Mouse (Mus musculus): ENCODE results near the gene Brwd1.
"Not testable (repeated sequence)": the region's sequence is repeated elsewhere in the genome, so short reads cannot be mapped to it uniquely, and the experiment has no call there.

The Brwd1 gene

DNA sequence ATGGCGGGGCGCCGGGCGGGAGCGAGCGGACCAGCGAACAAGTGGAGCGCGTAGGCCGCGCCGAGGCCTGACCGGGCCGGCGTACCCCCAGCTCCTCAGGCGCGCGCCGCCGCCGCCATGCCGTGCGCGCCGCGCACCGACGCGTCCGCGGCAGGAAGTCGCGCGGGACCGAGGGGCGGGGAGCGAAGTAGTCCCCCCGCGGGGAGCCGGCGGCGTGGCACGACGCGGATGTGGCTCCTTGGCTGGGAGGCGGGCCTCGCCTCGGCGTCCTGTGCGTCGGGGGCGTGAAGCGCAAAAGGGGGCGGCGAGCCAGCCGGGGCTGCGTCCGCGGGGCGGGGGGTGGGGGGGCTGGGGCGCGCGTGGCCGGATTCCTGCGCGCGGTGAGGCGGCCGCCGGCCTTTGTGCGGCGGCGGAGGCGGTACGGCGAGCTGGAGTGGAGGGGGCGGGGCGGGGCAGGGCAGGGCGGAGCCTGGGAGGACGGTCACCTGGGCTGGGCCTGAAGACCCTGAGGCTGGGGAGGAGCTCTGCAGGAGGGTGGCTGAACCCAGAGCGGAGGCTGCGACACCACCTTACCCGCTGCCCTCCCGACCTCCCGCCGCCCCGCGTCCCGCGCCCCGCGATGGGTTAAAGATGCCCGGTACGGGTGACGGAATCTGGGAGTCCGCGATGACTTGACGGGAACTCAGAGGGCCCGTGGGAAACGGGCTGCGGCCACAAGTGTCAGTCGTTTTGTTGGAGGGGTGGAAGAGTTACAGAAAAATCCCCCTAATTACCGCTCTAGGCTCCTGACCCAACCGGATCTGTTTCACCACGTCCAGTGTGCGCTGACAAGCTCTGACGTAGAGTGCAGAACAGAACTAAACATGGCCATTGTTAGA is at the start of gene Brwd1:
Gene Brwd1 (minus strand): TSS at position 226 of the 878 bp plus-strand sequence.
- DNase-seq (ENCODE audit: low read depth), result peak; percentile 54

GRCm38 (mm10) chr16:96128466-96128865 is 46.1 kb upstream of the Brwd1 start:
- DNase-seq (ENCODE audit: low read depth), result no peak

GRCm38 (mm10) chr16:96127657-96128344 is 45.5 kb upstream of the Brwd1 start, which contains the start of gene Hmgn1:
Gene Hmgn1 (minus strand): TSS chr16:96127729.
- peak; percentile 87 for DNase-seq (ENCODE audit: low read depth)

DNA sequence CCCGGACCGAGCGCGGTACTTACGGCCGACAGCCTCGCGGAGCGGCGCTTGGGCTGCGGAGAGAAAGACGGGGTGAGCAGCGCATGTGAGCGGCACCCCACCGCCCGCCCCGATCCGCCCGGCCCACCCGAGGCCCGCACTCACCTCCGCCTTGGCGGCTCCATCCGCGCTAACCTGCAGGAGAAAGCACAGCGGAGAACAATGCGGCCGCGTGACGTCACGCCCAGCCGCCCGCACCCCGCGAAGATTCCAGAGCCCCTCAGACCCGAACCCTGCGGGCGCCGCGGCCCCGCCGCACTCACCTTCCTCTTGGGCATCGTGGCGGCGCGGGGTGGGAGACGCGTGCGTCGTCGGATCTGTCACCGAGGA is 44.9 kb upstream of the Brwd1 start:
- DNase-seq (ENCODE audit: low read depth), result no peak

- no peak for DNase-seq (ENCODE audit: low read depth)
Measured at GRCm38 (mm10) chr16:96126684-96127171, 44.4 kb upstream of the Brwd1 start.

DNA sequence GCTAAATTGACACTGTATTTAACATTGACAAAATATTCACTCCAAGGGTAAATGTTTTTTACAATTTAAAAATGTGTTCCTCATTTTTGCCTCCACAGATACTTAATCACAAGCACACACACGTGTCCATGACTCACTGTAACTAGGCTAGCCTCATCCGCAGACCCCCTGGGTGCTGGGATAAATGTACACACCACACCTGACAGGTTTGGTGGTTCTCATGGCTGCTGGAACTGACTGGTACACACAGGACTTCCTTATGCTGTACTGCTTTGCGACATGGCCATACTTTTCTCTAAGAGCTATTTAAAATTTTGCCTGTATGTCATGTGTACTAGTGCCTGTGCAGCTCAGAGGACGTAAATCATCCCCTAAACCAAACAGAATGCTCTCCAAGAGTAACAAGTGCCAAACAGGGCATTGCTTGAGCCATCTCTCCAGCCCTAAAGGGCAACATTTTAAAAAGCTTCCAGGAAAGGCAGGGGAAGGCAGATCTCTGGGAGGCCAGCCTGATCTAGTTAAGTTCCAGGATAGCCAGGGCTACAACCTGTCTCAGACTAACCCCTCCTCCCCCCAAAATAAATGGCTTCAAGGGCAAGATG is 37.8 kb upstream of the Brwd1 start:
- DNase-seq (ENCODE audit: low read depth), result no peak

DNA sequence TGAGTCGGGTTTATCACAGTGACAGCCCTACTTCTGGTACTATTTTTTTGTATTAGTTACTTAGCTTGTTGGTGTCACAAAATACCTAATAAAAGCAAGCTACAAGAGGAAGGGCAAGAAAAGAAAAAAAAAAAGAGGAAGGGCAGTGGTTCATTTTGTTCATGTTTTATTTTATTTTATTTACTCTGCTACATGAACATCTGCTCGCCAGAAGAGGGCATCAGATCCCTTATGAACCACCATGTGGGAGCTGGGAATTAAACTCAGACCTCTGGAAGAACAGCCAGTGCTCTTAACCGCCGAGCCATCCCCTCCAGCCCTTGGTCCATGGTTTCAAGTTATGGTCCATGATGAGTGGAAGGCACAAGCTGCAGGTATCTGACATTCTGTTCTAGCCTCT is 32.4 kb upstream of the Brwd1 start:
- no peak for DNase-seq (ENCODE audit: low read depth)

DNA sequence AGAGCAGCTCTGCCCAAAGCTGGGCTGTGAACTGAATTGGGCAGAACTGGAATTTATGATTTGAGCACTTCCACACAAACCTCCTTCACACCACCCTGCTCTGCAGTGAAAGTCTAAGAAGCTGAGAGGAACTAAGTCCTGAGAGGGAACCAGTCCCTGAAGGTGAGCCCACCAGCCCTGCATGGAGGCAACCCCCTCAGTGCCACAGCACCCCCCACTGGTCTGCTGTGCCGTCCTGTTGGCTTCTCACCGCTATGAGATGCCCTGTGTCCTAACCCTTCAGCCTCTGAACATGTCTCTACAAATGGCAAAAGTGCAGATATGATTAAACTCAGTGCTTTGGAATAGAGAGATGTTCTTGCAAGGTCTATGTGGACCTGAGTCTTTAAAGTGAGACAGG is 30.4 kb upstream of the Brwd1 start:
- DNase-seq (ENCODE audit: low read depth), result no peak

DNA sequence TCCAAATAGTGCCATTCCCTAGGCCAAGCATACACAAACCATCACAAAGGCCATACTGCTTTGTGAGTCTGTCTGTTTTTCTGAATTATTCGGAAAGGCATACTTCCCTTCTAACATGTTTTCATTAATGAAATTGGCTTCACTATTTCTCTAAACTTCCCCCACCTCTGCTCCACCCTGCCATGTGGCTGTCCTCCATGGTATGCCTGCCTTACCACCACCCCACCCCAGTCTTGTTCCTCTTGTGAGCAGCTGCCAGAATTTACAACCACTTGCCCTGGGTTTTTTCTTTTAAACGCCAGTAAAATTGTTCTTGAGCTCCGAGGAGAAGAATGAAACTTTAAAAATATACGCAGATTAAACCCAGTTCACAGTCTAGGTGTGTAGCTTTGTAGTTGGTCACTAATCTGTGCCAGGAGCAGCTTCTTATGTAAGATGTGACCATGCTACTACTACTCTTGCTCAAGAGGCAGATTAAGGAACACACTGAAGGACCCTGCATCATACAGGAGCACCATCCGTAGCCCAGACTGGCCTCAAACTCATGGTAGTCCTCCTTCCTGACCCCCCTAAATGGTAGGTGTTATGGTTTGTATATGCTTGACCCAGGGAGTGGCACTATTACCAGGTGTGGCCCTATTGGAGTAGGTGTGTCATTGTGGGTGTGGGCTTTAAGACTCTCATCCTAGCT is 28.5 kb upstream of the Brwd1 start:
- DNase-seq (ENCODE audit: low read depth), result no peak

DNA sequence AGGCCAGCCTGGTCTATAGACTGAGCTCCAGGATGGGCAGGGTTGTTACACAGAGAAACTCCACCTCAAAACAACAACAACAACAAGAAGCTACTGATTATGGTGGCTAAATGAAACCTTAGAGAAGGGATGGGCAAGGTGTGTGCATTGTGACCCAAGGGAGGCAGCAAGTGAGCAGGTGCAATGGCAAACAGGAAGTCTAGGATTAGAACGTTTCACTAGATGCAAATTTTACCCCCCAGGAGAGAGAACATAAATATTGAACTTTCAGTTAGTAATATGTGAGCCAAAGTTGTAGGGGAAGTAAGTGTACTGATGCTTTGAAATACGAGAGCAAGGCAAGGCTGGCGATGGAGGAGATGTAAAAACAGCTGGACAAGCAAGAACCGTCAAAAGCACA is 27.3 kb upstream of the Brwd1 start:
- DNase-seq (ENCODE audit: low read depth), result no peak

GRCm38 (mm10) chr16:96103036-96103435 is 20.7 kb upstream of the Brwd1 start:
- no peak for DNase-seq (ENCODE audit: low read depth)

DNA sequence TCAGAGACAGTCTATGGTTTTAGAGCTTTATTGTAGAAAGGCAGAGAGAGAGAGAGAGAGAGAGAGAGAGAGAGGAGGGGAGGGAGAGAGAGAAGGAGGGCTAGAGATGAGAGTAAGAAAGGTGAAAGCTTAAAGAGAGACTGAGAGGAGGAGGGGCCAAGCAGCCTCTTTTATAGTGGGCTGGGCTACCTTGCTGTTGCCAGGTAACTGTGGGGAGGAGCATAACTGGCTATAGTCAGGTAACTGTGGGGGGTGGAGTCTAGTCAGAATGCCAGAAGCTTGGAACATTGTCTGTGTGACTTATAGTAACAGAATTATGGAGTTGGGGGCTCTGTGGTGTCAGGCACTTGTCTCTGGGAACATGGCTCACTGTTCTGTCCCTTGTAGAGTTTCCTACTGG is 15.5 kb upstream of the Brwd1 start:
- DNase-seq (ENCODE audit: low read depth), result not testable (repeated sequence)

GRCm38 (mm10) chr16:96095966-96096365 is 13.6 kb upstream of the Brwd1 start:
- no peak for DNase-seq (ENCODE audit: low read depth)

- peak; percentile 70 for DNase-seq (ENCODE audit: low read depth)
Measured at GRCm38 (mm10) chr16:96091515-96092504, 9.5 kb upstream of the Brwd1 start.

- no peak for DNase-seq (ENCODE audit: low read depth)
Measured at GRCm38 (mm10) chr16:96088120-96088519, 5.8 kb upstream of the Brwd1 start.

GRCm38 (mm10) chr16:96087436-96087835 is 5.1 kb upstream of the Brwd1 start:
- DNase-seq (ENCODE audit: low read depth), result no peak

GRCm38 (mm10) chr16:96087001-96087400 is 4.7 kb upstream of the Brwd1 start:
- no peak for DNase-seq (ENCODE audit: low read depth)

- DNase-seq (ENCODE audit: low read depth), result no peak
Measured at GRCm38 (mm10) chr16:96085597-96085996, 3.3 kb upstream of the Brwd1 start.

DNA sequence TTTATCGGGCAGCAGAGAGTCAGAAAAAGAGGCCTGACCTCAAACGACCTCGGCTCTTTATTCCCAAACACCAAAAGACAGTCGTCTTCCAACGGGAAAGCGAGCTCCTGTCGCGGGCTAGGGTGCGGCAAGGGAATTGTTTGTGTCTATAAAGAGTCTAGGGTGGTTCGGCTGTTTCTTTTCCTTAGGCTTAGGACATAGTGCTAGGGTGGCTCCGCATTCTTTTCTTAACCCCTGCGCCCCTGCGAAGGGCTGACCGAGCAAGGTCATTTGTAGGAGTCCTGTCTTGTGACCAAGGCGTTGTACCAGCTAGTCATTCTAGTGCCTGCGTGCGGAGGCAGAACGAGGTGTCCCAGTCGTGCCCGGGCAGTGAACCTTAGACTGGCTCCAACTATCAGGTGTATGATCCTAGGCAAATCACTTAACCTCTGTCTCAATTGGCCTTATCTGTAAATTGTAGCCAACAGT is 887 bp upstream of the Brwd1 start:
- DNase-seq (ENCODE audit: low read depth), result no peak

DNA sequence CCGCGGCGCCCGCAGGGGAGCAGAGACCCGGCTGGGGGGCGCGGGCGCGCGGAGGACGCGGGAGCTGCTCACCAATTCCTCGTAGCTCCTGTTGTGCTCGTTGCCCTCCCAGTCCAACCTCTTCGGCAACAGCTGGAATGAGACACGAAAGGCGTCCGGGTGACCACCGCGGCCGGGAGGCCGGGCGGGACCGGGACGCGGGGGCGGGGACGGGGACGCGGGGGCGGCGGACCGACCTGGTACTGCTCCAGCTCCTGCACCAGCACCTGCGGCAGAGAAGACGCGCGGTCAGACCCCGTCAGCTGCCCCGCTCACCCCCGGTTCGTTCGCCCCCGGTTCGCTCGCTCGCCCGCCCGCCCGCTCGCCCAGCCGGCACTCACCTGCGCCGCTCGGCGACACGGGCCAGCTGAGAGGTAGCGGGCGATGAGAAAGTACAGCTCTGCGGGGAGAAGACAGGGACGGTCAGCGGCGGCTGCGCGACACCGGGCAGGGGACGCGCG is 534 bp downstream of the Brwd1 start:
- DNase-seq (ENCODE audit: low read depth), result no peak

DNA sequence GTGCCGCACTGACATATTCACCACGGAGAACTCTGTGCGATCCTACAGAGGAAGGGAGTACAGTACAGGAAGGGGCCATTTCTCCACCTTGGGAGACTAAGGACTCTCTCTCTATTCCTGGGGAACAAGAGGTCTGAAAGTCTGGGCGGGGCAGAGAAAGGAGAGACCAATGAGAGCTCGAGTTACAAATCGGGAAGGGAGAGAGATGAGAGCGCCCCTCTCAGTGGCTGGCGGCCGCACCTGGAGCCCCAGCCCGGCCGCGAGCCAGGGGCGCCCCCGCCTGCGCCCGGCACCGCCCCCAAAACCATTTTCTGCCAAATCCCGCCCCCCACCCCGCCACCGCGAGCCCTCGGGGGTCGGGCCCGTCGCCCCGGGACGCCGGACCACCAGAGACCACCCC is 995 bp downstream of the Brwd1 start:
- peak; percentile 65 for DNase-seq (ENCODE audit: low read depth)
